Mouse (Mus musculus) cerebellum, adult 11 months (tissue): Measurements from ENCODE around the gene Scaf1.
"Not testable (repeated sequence)": the region's sequence is repeated elsewhere in the genome, so short reads cannot be mapped to it uniquely, and the experiment has no call there.

Source experiments
- DNase-seq: peaks from one replicate; pipeline ENCODE4 v3.0.0; 2022

Scaf1 gene

GRCm38 (mm10) chr7:45043307-45043706 lies 27.1 kb upstream of the Scaf1 start:
- no peak for DNase-seq

- DNase-seq, result no peak
Observed at GRCm38 (mm10) chr7:45040851-45041250, 24.7 kb upstream of the Scaf1 start.

GRCm38 (mm10) chr7:45038411-45038810 lies 22.2 kb upstream of the Scaf1 start:
- no peak for DNase-seq

- no peak for DNase-seq
Observed at GRCm38 (mm10) chr7:45037720-45038361, 21.7 kb upstream of the Scaf1 start.

GRCm38 (mm10) chr7:45036702-45037101 lies 20.5 kb upstream of the Scaf1 start:
- no peak for DNase-seq

- DNase-seq, result no peak
Observed at GRCm38 (mm10) chr7:45035631-45036030, 19.5 kb upstream of the Scaf1 start.

GRCm38 (mm10) chr7:45033722-45034359 lies 17.7 kb upstream of the Scaf1 start:
- no peak for DNase-seq

GRCm38 (mm10) chr7:45030857-45031256 lies 14.7 kb upstream of the Scaf1 start:
- DNase-seq, result no peak

GRCm38 (mm10) chr7:45029995-45030394 lies 13.8 kb upstream of the Scaf1 start:
- DNase-seq, result no peak

GRCm38 (mm10) chr7:45028351-45028750 lies 12.2 kb upstream of the Scaf1 start:
- DNase-seq, result no peak

- no peak for DNase-seq
Observed at GRCm38 (mm10) chr7:45027761-45028160, 11.6 kb upstream of the Scaf1 start.

- no peak for DNase-seq
Observed at GRCm38 (mm10) chr7:45026256-45026655, 10.1 kb upstream of the Scaf1 start.

- DNase-seq, result no peak
Observed at GRCm38 (mm10) chr7:45025601-45026220, 9.5 kb upstream of the Scaf1 start.

GRCm38 (mm10) chr7:45024281-45025248 lies 8.4 kb upstream of the Scaf1 start:
- DNase-seq, result no peak

- DNase-seq, result not testable (repeated sequence)
Observed at GRCm38 (mm10) chr7:45023711-45024110, 7.5 kb upstream of the Scaf1 start.

- DNase-seq, result no peak
Observed at GRCm38 (mm10) chr7:45020225-45020624, 4.1 kb upstream of the Scaf1 start.

GRCm38 (mm10) chr7:45019031-45019571 lies 2.9 kb upstream of the Scaf1 start:
- DNase-seq, result no peak

GRCm38 (mm10) chr7:45017242-45018061 lies 1.3 kb upstream of the Scaf1 start, which contains the start of gene Rras:
Gene Rras, plus strand, starts transcription at chr7:45017961.
- DNase-seq, result peak; percentile 78

GRCm38 (mm10) chr7:45016761-45017160 lies 598 bp upstream of the Scaf1 start:
- DNase-seq, result no peak

- no peak for DNase-seq
Observed at GRCm38 (mm10) chr7:45015344-45015956, 713 bp downstream of the Scaf1 start.

GRCm38 (mm10) chr7:45014096-45014451 lies 2.1 kb downstream of the Scaf1 start:
- DNase-seq, result no peak
